Mouse (Mus musculus): ENCODE measurements around the gene Pkd1l2. TPM values are rescaled to one million over a fixed set of nuclear protein-coding genes. Genes with fewer than 3 reads are reported as not detected.
A peak's percentile ranks its signal among the peaks of the same experiment; 100 is the strongest.

Gene Pkd1l2
- total RNA-seq, 2 experiments from 2014 or later = not detected

GRCm38 (mm10) chr8:117049444-117049843 lies 32.8 kb downstream of the Pkd1l2 start:
- 0 out of 2 replicates have a peak, but pooled peaks have one; percentile 37 for ATAC-seq (replicated peaks; ENCODE audit: low FRiP score, poor library complexity, severe bottlenecking)

- ATAC-seq (replicated peaks; ENCODE audit: low FRiP score, poor library complexity, severe bottlenecking) = no peak
Measured at GRCm38 (mm10) chr8:117043584-117043983, 38.7 kb downstream of the Pkd1l2 start.

- no peak for ATAC-seq (replicated peaks; ENCODE audit: low FRiP score, poor library complexity, severe bottlenecking)
Measured at GRCm38 (mm10) chr8:117039843-117040242, 42.4 kb downstream of the Pkd1l2 start.

GRCm38 (mm10) chr8:117037374-117037935 lies 44.8 kb downstream of the Pkd1l2 start:
- ATAC-seq (replicated peaks; ENCODE audit: low FRiP score, poor library complexity, severe bottlenecking) = no peak

GRCm38 (mm10) chr8:117033393-117033792 lies 48.9 kb downstream of the Pkd1l2 start:
- no peak for ATAC-seq (replicated peaks; ENCODE audit: low FRiP score, poor library complexity, severe bottlenecking)

- no peak for ATAC-seq (replicated peaks; ENCODE audit: low FRiP score, poor library complexity, severe bottlenecking)
Measured at GRCm38 (mm10) chr8:117032609-117033008, 49.6 kb downstream of the Pkd1l2 start.

GRCm38 (mm10) chr8:117031476-117031875 lies 50.8 kb downstream of the Pkd1l2 start:
- ATAC-seq (replicated peaks; ENCODE audit: low FRiP score, poor library complexity, severe bottlenecking) = no peak

- ATAC-seq (replicated peaks; ENCODE audit: low FRiP score, poor library complexity, severe bottlenecking) = no peak
Measured at GRCm38 (mm10) chr8:117028686-117029085, 53.6 kb downstream of the Pkd1l2 start.

GRCm38 (mm10) chr8:117027601-117028000 lies 54.6 kb downstream of the Pkd1l2 start:
- ATAC-seq (replicated peaks; ENCODE audit: low FRiP score, poor library complexity, severe bottlenecking) = no peak

GRCm38 (mm10) chr8:117022297-117022993 lies 59.8 kb downstream of the Pkd1l2 start:
- no peak for ATAC-seq (replicated peaks; ENCODE audit: low FRiP score, poor library complexity, severe bottlenecking)

GRCm38 (mm10) chr8:117019323-117020275 lies 62.6 kb downstream of the Pkd1l2 start:
- no peak for ATAC-seq (replicated peaks; ENCODE audit: low FRiP score, poor library complexity, severe bottlenecking)

- ATAC-seq (replicated peaks; ENCODE audit: low FRiP score, poor library complexity, severe bottlenecking) = no peak
Measured at GRCm38 (mm10) chr8:117017896-117018295, 64.4 kb downstream of the Pkd1l2 start.

- ATAC-seq (replicated peaks; ENCODE audit: low FRiP score, poor library complexity, severe bottlenecking) = no peak
Measured at GRCm38 (mm10) chr8:117017006-117017405, 65.2 kb downstream of the Pkd1l2 start.

- no peak for ATAC-seq (replicated peaks; ENCODE audit: low FRiP score, poor library complexity, severe bottlenecking)
Measured at GRCm38 (mm10) chr8:117015670-117016069, 66.6 kb downstream of the Pkd1l2 start.

GRCm38 (mm10) chr8:117011366-117011765 lies 70.9 kb downstream of the Pkd1l2 start:
- ATAC-seq (replicated peaks; ENCODE audit: low FRiP score, poor library complexity, severe bottlenecking) = no peak

GRCm38 (mm10) chr8:116994016-116994716 lies 88.1 kb downstream of the Pkd1l2 start:
- no peak for ATAC-seq (replicated peaks; ENCODE audit: low FRiP score, poor library complexity, severe bottlenecking)

- ATAC-seq (replicated peaks; ENCODE audit: low FRiP score, poor library complexity, severe bottlenecking) = peak; percentile 99
Measured at GRCm38 (mm10) chr8:116993095-116993867, 89.0 kb downstream of the Pkd1l2 start, which contains the start of gene Gcsh. TSS of gene Gcsh (minus strand) at chr8:116993537.

- no peak for ATAC-seq (replicated peaks; ENCODE audit: low FRiP score, poor library complexity, severe bottlenecking)
Measured at GRCm38 (mm10) chr8:116992176-116992971, 89.9 kb downstream of the Pkd1l2 start.

Measured in erythroid progenitor cell, adult 5-6 weeks (primary cell).